Mouse (Mus musculus) forebrain, embryonic 11.5 days (tissue): ENCODE measurements around the gene Prrx2. TPM values are rescaled to one million over a fixed set of nuclear protein-coding genes. Genes with fewer than 3 reads are reported as not detected.

Experiments
- ATAC-seq: fragments of 200-750 bp; cut with Nextera tagmentation; replicated peaks from 2 replicates; pipeline ENCODE4 v1.8.0; 2017; ENCODE audit warnings: moderate TSS enrichment; ENCODE audit not compliant: low FRiP score
- DNase-seq: peaks from one replicate; pipeline ENCODE4 v3.0.0-alpha.2; 2017; ENCODE audit warnings: low spot score
- H3K27ac ChIP-seq: fragments of 300-500 bp; sonication (generic); 2 replicates; pipeline ENCODE4 v1.5.1; 2014; ENCODE audit warnings: low read depth, low read length
- H3K27me3 ChIP-seq: fragments of 300-500 bp; sonication (generic); 2 replicates; pipeline ENCODE4 v1.6.1; 2014; ENCODE audit warnings: mild to moderate bottlenecking, low read length, mixed read lengths; ENCODE audit not compliant: control insufficient read depth, insufficient read depth
- H3K36me3 ChIP-seq: fragments of 300-500 bp; sonication (generic); 2 replicates; pipeline ENCODE4 v1.6.1; 2014; ENCODE audit warnings: mild to moderate bottlenecking, low read length, moderate library complexity, mixed read lengths; ENCODE audit not compliant: control insufficient read depth, insufficient read depth
- H3K4me1 ChIP-seq: fragments of 300-500 bp; sonication (generic); replicated peaks from 2 replicates; pipeline ENCODE4 v1.6.1; 2014; ENCODE audit warnings: low read length, mixed read lengths; ENCODE audit not compliant: control insufficient read depth, insufficient read depth
- H3K4me2 ChIP-seq: fragments of 300-500 bp; sonication (generic); 2 replicates; pipeline ENCODE4 v1.6.1; 2014; ENCODE audit warnings: low read depth, mild to moderate bottlenecking, low read length, moderate library complexity, mixed read lengths; ENCODE audit not compliant: severe bottlenecking
- H3K4me3 ChIP-seq: fragments of 300-500 bp; sonication (generic); 2 replicates; pipeline ENCODE4 v1.5.1; 2014; ENCODE audit warnings: low read depth, low read length
- H3K9ac ChIP-seq: fragments of 300-500 bp; sonication (generic); 2 replicates; pipeline ENCODE4 v1.6.1; 2014; ENCODE audit warnings: low read length
- H3K9me3 ChIP-seq: fragments of 300-500 bp; sonication (generic); 2 replicates; pipeline ENCODE4 v1.6.1; 2016; ENCODE audit warnings: low read length, mixed read lengths; ENCODE audit not compliant: control insufficient read depth
- WGBS: fragments of 180-500 bp; shearing (Covaris S2); extraction: QIAGEN DNeasy Blood & Tissue Kit; methylation state at CpG from one replicate; pipeline ENCODE4 v1.1.7; 2014; 5-methylcytosine and 5-hydroxymethylcytosine counted together
- polyA plus RNA-seq: library from polyadenylated mRNA; unstranded; fragments of >200 nt; fragmentation: Nextera tagmentation; extraction: Ambion mirVana; gene quantifications from 2 replicates; pipeline ENCODE4 v1.2.1, GENCODE M21; 2014

The Prrx2 gene
- polyA plus RNA-seq, 1 experiment from 2014 or later = 33.6 TPM

DNA sequence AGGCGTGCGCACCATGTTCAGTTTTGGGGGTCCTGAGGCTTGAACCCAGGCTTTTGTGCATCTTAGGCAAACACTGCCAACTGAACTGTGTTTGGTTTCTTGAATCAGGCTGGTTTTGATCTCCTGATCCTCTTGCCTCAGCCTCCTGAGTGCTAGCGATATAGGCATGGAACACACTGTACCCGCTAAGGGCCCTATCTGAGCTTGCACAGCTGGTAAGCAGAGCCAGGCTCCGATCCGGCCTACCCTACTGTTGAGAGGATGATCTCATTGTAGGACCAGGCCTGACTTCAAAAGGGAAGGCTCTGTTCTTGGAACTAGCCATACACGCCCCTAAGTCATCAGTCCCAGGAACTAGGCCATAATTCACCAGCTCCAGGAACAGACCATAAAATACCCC, 24.2 kb upstream of the Prrx2 start:
- H3K36me3 ChIP-seq = peaks cover 7% of the 10 kb centered on the region
- WGBS = 92% methylated on average over 7 of the region's 7 CpGs
- no peak for DNase-seq

GRCm38 (mm10) chr2:30816383-30816782, 18.4 kb upstream of the Prrx2 start:
- DNase-seq = no peak
- 85% methylated on average over 1 of the region's 1 CpGs for WGBS
- Histone ChIP-seq H3K9me3 (peaks cover 4% of the 10 kb centered on the region; the same call in 1 of the 2 replicates), H3K27ac (no peak overlapping the region), H3K36me3 (peaks cover 18% of the 10 kb centered on the region), H3K4me1 (no peaks in the 10 kb centered on the region), H3K4me3 (no peak overlapping the region), H3K4me2 (no peak overlapping the region), H3K9ac (no peak overlapping the region), H3K27me3 (no peaks in the 10 kb centered on the region)
- ATAC-seq = no peak

More for the DNA sequence above, 24.2 kb upstream of the Prrx2 start:
- H3K9me3 ChIP-seq = no peaks in the 10 kb centered on the region
- peaks cover 11% of the 10 kb centered on the region; the same call in 1 of the 2 replicates for H3K4me1 ChIP-seq
- ATAC-seq = no peak
- H3K4me2 ChIP-seq = no peak overlapping the region
- no peak overlapping the region for H3K27ac ChIP-seq
- H3K4me3 ChIP-seq = no peak overlapping the region
- no peaks in the 10 kb centered on the region for H3K27me3 ChIP-seq
- H3K9ac ChIP-seq = no peak overlapping the region

DNA sequence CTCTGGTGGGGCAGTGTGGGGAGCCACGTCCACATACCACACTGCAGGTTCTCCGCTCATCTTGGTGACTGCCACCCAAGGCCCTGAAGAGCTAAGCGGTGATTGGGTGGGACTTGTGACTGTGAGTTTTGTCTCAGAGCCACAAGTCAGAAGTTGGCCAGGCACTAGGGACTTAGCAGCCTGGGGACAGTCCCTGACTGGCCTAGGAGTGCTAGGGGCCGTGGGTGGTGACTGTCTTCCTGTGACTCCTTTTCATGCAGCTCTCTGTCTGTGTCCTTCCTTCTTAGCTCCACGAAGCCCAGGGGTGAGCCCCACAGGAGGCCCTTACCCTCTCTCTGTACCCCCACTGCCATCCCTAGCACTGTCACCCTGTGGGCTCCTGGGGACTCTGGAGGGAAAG, 14.9 kb upstream of the Prrx2 start:
- H3K4me3 ChIP-seq = no peak overlapping the region

GRCm38 (mm10) chr2:30821073-30821472, 13.7 kb upstream of the Prrx2 start:
- no peak overlapping the region for H3K4me2 ChIP-seq
- no peaks in the 10 kb centered on the region for H3K27me3 ChIP-seq
- peaks cover 4% of the 10 kb centered on the region; the same call in 1 of the 2 replicates for H3K9me3 ChIP-seq
- peaks cover 26% of the 10 kb centered on the region for H3K36me3 ChIP-seq
- DNase-seq (no peak), ATAC-seq (no peak)
- 93% methylated on average over 3 of the region's 3 CpGs for WGBS
- H3K4me1 ChIP-seq = no peaks in the 10 kb centered on the region; the same call in 1 of the 2 replicates
- no peak overlapping the region for H3K9ac ChIP-seq
- no peak overlapping the region for H3K27ac ChIP-seq
- no peak overlapping the region for H3K4me3 ChIP-seq

More for the DNA sequence above, 14.9 kb upstream of the Prrx2 start:
- Histone ChIP-seq H3K36me3 (peaks cover 21% of the 10 kb centered on the region), H3K27me3 (no peaks in the 10 kb centered on the region), H3K4me1 (no peaks in the 10 kb centered on the region; the same call in 1 of the 2 replicates), H3K27ac (no peak overlapping the region), H3K9me3 (peaks cover 4% of the 10 kb centered on the region; the same call in 1 of the 2 replicates), H3K9ac (no peak overlapping the region), H3K4me2 (no peak overlapping the region)
- 97% methylated on average over 5 of the region's 5 CpGs for WGBS
- no peak for DNase-seq
- no peak for ATAC-seq

DNA sequence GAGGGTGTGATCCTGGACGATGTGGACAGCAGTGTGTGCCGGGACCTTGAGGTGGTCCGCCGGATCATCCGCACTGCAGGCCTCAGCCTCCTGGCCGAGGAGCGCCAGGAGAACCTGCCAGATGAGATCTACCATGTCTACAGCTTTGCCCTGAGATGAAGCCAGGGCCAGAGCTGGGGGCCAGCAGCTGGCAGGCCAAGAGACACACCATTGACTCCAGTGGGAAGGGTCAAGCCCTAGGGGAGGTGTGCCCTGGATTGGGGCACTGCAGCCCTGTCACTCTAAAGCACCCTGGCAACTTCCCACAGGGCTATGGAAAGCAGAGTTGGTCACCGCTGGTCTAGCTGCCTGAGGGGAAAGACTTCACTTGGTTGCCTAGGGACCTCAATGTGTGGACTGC, 12.3 kb upstream of the Prrx2 start:
- H3K36me3 ChIP-seq = peaks cover 26% of the 10 kb centered on the region
- 92% methylated on average over 8 of the region's 8 CpGs for WGBS
- peaks cover 7% of the 10 kb centered on the region; the same call in 1 of the 2 replicates for H3K4me1 ChIP-seq
- DNase-seq = no peak
- peaks cover 4% of the 10 kb centered on the region; the same call in 1 of the 2 replicates for H3K9me3 ChIP-seq
- H3K27ac ChIP-seq = no peak overlapping the region
- no peaks in the 10 kb centered on the region for H3K27me3 ChIP-seq
- H3K4me2 ChIP-seq = no peak overlapping the region
- ATAC-seq = no peak
- no peak overlapping the region for H3K4me3 ChIP-seq
- no peak overlapping the region for H3K9ac ChIP-seq

DNA sequence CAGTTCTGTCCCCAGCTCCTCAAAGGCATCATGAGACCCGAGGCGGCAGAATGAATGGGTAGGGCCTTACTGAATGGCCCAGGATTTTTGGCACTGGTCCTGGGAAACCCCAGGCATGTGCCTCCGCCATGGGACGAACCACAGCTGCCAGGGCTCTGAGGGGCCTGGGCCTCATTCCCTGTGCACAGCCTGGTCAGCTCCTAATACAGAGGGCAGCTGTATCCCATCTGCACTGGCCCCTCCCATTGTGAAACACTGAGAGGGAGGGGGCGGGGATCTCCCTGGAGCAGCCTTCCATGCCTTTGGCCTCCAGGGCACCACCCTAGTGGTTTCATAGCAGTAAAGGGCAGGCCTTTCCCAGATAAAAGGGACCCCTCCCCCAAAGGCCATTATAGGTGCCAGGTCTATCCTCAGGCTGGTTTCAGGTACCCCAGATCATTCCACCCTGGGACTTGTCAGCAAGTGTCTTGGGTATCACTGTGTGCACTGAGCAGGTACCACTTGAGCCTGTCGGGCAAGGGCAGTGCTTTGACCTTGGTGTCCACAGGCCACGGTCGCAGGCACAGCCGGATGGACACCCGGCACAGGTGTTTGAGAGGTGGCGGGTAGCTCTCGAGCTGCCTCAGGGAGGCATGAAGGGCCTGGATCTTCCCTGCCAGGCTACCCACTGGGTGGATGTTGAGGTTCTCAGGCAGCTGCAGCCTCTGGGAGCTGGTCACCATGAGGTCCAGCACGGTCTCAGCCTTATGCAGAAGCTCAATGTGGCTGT, 11.2 kb upstream of the Prrx2 start:
- 82% methylated on average over 13 of the region's 13 CpGs for WGBS
- H3K27me3 ChIP-seq = no peaks in the 10 kb centered on the region
- H3K4me3 ChIP-seq = no peak overlapping the region
- H3K9ac ChIP-seq = no peak overlapping the region
- peaks cover 4% of the 10 kb centered on the region; the same call in 1 of the 2 replicates for H3K9me3 ChIP-seq
- H3K27ac ChIP-seq = 0 out of 2 replicates have a peak overlapping the region, but pooled peaks have one; percentile 6
- H3K4me2 ChIP-seq = no peak overlapping the region
- ATAC-seq (no peak), DNase-seq (peak; percentile 51)
- peaks cover 26% of the 10 kb centered on the region for H3K36me3 ChIP-seq
- H3K4me1 ChIP-seq = peaks cover 7% of the 10 kb centered on the region; the same call in 1 of the 2 replicates

GRCm38 (mm10) chr2:30826825-30827748, 7.7 kb upstream of the Prrx2 start:
- DNase-seq (peak; percentile 75), ATAC-seq (no peak)
- WGBS = 36% methylated on average over 26 of the region's 26 CpGs
- peaks cover 7% of the 10 kb centered on the region; the same call in 1 of the 2 replicates for H3K4me1 ChIP-seq
- peak overlapping the region; percentile 96 for H3K4me3 ChIP-seq
- H3K9me3 ChIP-seq = no peaks in the 10 kb centered on the region
- peak overlapping the region; percentile 83 for H3K9ac ChIP-seq
- peaks cover 14% of the 10 kb centered on the region for H3K36me3 ChIP-seq
- H3K27me3 ChIP-seq = no peaks in the 10 kb centered on the region
- peak overlapping the region; percentile 91 for H3K4me2 ChIP-seq
- peak overlapping the region; percentile 31; the same call in 1 of the 2 replicates for H3K27ac ChIP-seq

- DNase-seq = peak; percentile 98
- peak overlapping the region; percentile 83 for H3K9ac ChIP-seq
- peak overlapping the region; percentile 91 for H3K4me2 ChIP-seq
- H3K4me1 ChIP-seq = peaks cover 7% of the 10 kb centered on the region; the same call in 1 of the 2 replicates
- peak; percentile 81 for ATAC-seq
- WGBS = under 1% methylated on average over 63 of the region's 63 CpGs
- H3K27me3 ChIP-seq = no peaks in the 10 kb centered on the region
- no peaks in the 10 kb centered on the region for H3K9me3 ChIP-seq
- H3K27ac ChIP-seq = peak overlapping the region; percentile 31; the same call in 1 of the 2 replicates
- peak overlapping the region; percentile 96 for H3K4me3 ChIP-seq
- H3K36me3 ChIP-seq = peaks cover 7% of the 10 kb centered on the region; the same call in 1 of the 2 replicates
Measured at GRCm38 (mm10) chr2:30827749-30828475, 6.9 kb upstream of the Prrx2 start.
